Mouse (Mus musculus): ENCODE measurements around the gene 4930452B06Rik. TPM values are rescaled to one million over a fixed set of nuclear protein-coding genes. Genes with fewer than 3 reads are reported as not detected.

The 4930452B06Rik gene
- total and polyA plus RNA-seq, 3 experiments: not detected

DNA sequence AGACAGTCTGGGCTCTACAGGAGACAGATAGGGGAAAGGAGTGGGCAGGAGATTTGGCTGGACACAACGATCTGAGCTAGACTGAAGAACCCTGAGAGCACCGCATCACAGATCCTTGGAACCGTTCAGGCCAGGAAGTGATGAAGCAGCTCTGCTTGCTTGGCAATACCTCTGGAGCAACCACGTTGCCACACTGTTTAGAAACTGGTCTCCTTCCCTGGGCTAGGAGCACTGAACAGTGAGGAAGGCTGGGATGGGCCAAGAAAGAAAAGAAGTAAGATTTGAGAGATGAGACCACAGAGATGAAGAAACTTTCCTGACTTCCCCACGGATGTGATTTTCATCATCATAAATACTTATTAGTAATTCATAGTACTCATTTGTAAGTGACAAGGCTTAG is 45.5 kb downstream of the 4930452B06Rik start:
- no peak overlapping the region for H3K4me3 ChIP-seq (ENCODE audit: control insufficient read depth in 1 of 2, insufficient read depth in 1 of 2, low read depth in 2 of 2, low read length in 2 of 2)
- H3K79me2 ChIP-seq (ENCODE audit: control insufficient read depth, insufficient read depth, low read length, poor library complexity): no peaks in the 10 kb centered on the region
- H3K27me3 ChIP-seq (ENCODE audit: control insufficient read depth in 1 of 2, insufficient read depth in 2 of 2, low read length in 2 of 2): no peaks in the 10 kb centered on the region
- H3K27ac ChIP-seq (ENCODE audit: control insufficient read depth, low read depth, low read length): no peak overlapping the region
- H3K4me1 ChIP-seq (ENCODE audit: control insufficient read depth in 1 of 2, insufficient read depth in 2 of 2, low read length in 2 of 2): no peaks in the 10 kb centered on the region
- H3K9me3 ChIP-seq (replicated peaks; ENCODE audit: insufficient read depth, low read length): no peaks in the 10 kb centered on the region
- no peaks in the 10 kb centered on the region for H3K36me3 ChIP-seq (ENCODE audit: control insufficient read depth in 1 of 2, insufficient read depth in 2 of 2, low read length in 2 of 2)
- H3K9ac ChIP-seq (ENCODE audit: control insufficient read depth, low read depth, low read length, poor library complexity, severe bottlenecking): no peak overlapping the region
- no peak for DNase-seq (ENCODE audit: low read depth, low spot score)
- TF ChIP-seq ZC3H11A (IDR thresholded peaks at IDR 0.05; ENCODE audit: low read depth, low read length): no peak
- TF ChIP-seq MAX (IDR thresholded peaks at IDR 0.05; ENCODE audit: low read length): no peak
- TF ChIP-seq ZMIZ1 (IDR thresholded peaks at IDR 0.05; ENCODE audit: low read depth, low read length): no peak
- no peak for TF ChIP-seq ETS1 (IDR thresholded peaks at IDR 0.05; ENCODE audit: low read depth, low read length)
- no peak for TF ChIP-seq RCOR1 (IDR thresholded peaks at IDR 0.05; ENCODE audit: low read depth, low read length)
- no peak for TF ChIP-seq BHLHE40 (IDR thresholded peaks at IDR 0.05; ENCODE audit: borderline replicate concordance, low read depth, low read length)
- no peak for TF ChIP-seq NELFE (IDR thresholded peaks at IDR 0.05; ENCODE audit: low read depth, low read length)
- TF ChIP-seq POLR2AphosphoS5 (IDR thresholded peaks at IDR 0.05; ENCODE audit: borderline replicate concordance, low read depth, low read length): no peak
- TF ChIP-seq CHD1 (IDR thresholded peaks at IDR 0.05; ENCODE audit: low read depth, low read length): no peak
- no peak for TF ChIP-seq HCFC1 (IDR thresholded peaks at IDR 0.05; ENCODE audit: low read depth, low read length)
- no peak for TF ChIP-seq JUND (IDR thresholded peaks at IDR 0.05; ENCODE audit: low read depth, low read length)
- no peak for TF ChIP-seq MAFK (IDR thresholded peaks at IDR 0.05; ENCODE audit: borderline replicate concordance, low read depth, low read length)
- TF ChIP-seq CHD2 (IDR thresholded peaks at IDR 0.05; ENCODE audit: low read length): no peak
- TF ChIP-seq GATA1 (IDR thresholded peaks at IDR 0.05; ENCODE audit: low read depth, low read length): no peak
- no peak for TF ChIP-seq CTCF (IDR thresholded peaks at IDR 0.05 in 2 of 3, conservative IDR thresholded peaks at IDR 0.05 in 1 of 3; ENCODE audit: control insufficient read depth in 1 of 3, insufficient read depth in 1 of 3, low read depth in 2 of 3, low read length in 3 of 3, poor library complexity in 1 of 3, severe bottlenecking in 1 of 3)
- TF ChIP-seq MEF2A (IDR thresholded peaks at IDR 0.05; ENCODE audit: extremely low read depth, insufficient replicate concordance, low read depth, low read length, poor library complexity, severe bottlenecking): no peak
- TF ChIP-seq KAT2A (conservative IDR thresholded peaks at IDR 0.05; ENCODE audit: low read depth, low read length): no peak
- no peak for TF ChIP-seq POLR2AphosphoS2 (IDR thresholded peaks at IDR 0.05; ENCODE audit: low read length)
- TF ChIP-seq TCF12 (IDR thresholded peaks at IDR 0.05; ENCODE audit: low read depth, low read length): no peak
- TF ChIP-seq POLR2A (IDR thresholded peaks at IDR 0.05; ENCODE audit: control insufficient read depth in 1 of 2, insufficient read depth in 1 of 2, low read depth in 1 of 2, low read length in 2 of 2, poor library complexity in 1 of 2): no peak

DNA sequence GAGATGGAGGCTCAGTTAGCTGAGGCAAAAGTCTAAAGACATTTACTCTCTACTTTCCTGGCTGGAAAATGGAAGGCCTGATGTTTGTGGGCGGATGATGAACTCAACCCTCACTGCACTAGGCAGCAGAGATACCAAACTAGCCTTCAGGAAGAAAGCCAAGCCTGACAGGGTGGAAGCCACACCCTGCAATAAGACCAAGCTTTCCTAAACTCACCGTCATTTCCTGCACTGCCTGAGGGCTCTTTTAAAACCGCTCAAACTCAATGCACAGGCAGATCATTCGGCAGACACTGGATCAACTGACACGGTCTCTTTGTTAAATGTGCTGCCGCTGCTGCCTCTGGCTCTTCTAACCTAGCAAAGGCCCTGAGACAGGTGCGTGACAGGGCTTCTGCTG is 50.4 kb downstream of the 4930452B06Rik start:
- no peaks in the 10 kb centered on the region for H3K36me3 ChIP-seq (ENCODE audit: control insufficient read depth in 1 of 2, insufficient read depth in 2 of 2, low read length in 2 of 2)
- no peak for TF ChIP-seq MYB (IDR thresholded peaks at IDR 0.05; ENCODE audit: low read depth, low read length)
- no peak for TF ChIP-seq ZKSCAN1 (IDR thresholded peaks at IDR 0.05; ENCODE audit: low read depth, low read length)
- no peak for TF ChIP-seq RAD21 (IDR thresholded peaks at IDR 0.05; ENCODE audit: low read depth, low read length)
- no peak for TF ChIP-seq TCF12 (IDR thresholded peaks at IDR 0.05; ENCODE audit: low read depth, low read length)
- no peak for TF ChIP-seq EP300 (IDR thresholded peaks at IDR 0.05; ENCODE audit: low read depth in 1 of 2, low read length in 2 of 2)
- no peak for TF ChIP-seq POLR2A (IDR thresholded peaks at IDR 0.05; ENCODE audit: control insufficient read depth in 1 of 2, insufficient read depth in 1 of 2, low read depth in 1 of 2, low read length in 2 of 2, poor library complexity in 1 of 2)
- no peak for TF ChIP-seq RCOR1 (IDR thresholded peaks at IDR 0.05; ENCODE audit: low read depth, low read length)
- TF ChIP-seq JUND (IDR thresholded peaks at IDR 0.05; ENCODE audit: low read depth, low read length): no peak
- no peak for TF ChIP-seq TBP (IDR thresholded peaks at IDR 0.05; ENCODE audit: low read depth, low read length)
- no peak for TF ChIP-seq BHLHE40 (IDR thresholded peaks at IDR 0.05; ENCODE audit: borderline replicate concordance, low read depth, low read length)
- TF ChIP-seq POLR2AphosphoS2 (IDR thresholded peaks at IDR 0.05; ENCODE audit: low read length): no peak
- no peak for TF ChIP-seq ZC3H11A (IDR thresholded peaks at IDR 0.05; ENCODE audit: low read depth, low read length)
- no peak for TF ChIP-seq NRF1 (IDR thresholded peaks at IDR 0.05; ENCODE audit: insufficient read depth, low read depth, low read length, poor library complexity, severe bottlenecking)
- no peak for TF ChIP-seq SIN3A (IDR thresholded peaks at IDR 0.05; ENCODE audit: low read length)
- TF ChIP-seq MEF2A (IDR thresholded peaks at IDR 0.05; ENCODE audit: extremely low read depth, insufficient replicate concordance, low read depth, low read length, poor library complexity, severe bottlenecking): no peak
- TF ChIP-seq UBTF (IDR thresholded peaks at IDR 0.05; ENCODE audit: borderline replicate concordance, insufficient read depth, low read depth, low read length): no peak
- no peak for TF ChIP-seq CTCF (IDR thresholded peaks at IDR 0.05 in 2 of 3, conservative IDR thresholded peaks at IDR 0.05 in 1 of 3; ENCODE audit: control insufficient read depth in 1 of 3, insufficient read depth in 1 of 3, low read depth in 2 of 3, low read length in 3 of 3, poor library complexity in 1 of 3, severe bottlenecking in 1 of 3)
- no peak for TF ChIP-seq GATA1 (IDR thresholded peaks at IDR 0.05; ENCODE audit: low read depth, low read length)
- no peak for TF ChIP-seq MAFK (IDR thresholded peaks at IDR 0.05; ENCODE audit: borderline replicate concordance, low read depth, low read length)
- no peaks in the 10 kb centered on the region; a peak in 1 of 4 replicates for H3K27me3 ChIP-seq (ENCODE audit: control insufficient read depth in 1 of 2, insufficient read depth in 2 of 2, low read length in 2 of 2)
- H3K4me1 ChIP-seq (ENCODE audit: control insufficient read depth in 1 of 2, insufficient read depth in 2 of 2, low read length in 2 of 2): no peaks in the 10 kb centered on the region
- no peak overlapping the region for H3K9ac ChIP-seq (ENCODE audit: control insufficient read depth, low read depth, low read length, poor library complexity, severe bottlenecking)
- H3K27ac ChIP-seq (ENCODE audit: control insufficient read depth, low read depth, low read length): no peak overlapping the region
- no peak for DNase-seq (ENCODE audit: low read depth, low spot score)
- H3K9me3 ChIP-seq (replicated peaks; ENCODE audit: insufficient read depth, low read length): no peaks in the 10 kb centered on the region
- H3K4me3 ChIP-seq (ENCODE audit: control insufficient read depth in 1 of 2, insufficient read depth in 1 of 2, low read depth in 2 of 2, low read length in 2 of 2): no peak overlapping the region
- H3K79me2 ChIP-seq (ENCODE audit: control insufficient read depth, insufficient read depth, low read length, poor library complexity): no peaks in the 10 kb centered on the region
